26 mouse cellular contexts compared by ENCODE assay signal in genomic region chr4:134672326-134672725, GRCm38 (mm10). TPM values are rescaled to one million over a fixed set of nuclear protein-coding genes. Genes with fewer than 3 reads are reported as not detected.
A peak's percentile ranks its signal among the peaks of the same experiment; 100 is the strongest.
DNase-seq lines count a peak whose midpoint lies in the region; ATAC-seq and TF ChIP-seq lines count a peak whose summit lies in the region.
"Had no signal": no experiment of that assay in that cellular context is flagged by ENCODE, and none has a peak within 500 bp of the region (broad histone marks: within the 10 kb centered on the region; RNA-seq: fewer than 3 reads in every experiment).

No protein-coding gene starts in this region.

- H3K36me3 ChIP-seq in E14TG2a.4 (ENCODE audit: insufficient read depth, low read length), result no peaks in the 10 kb centered on the region
- H3K36me3 ChIP-seq in embryonic facial prominence, embryonic 10.5 days (replicated peaks), result no peaks in the 10 kb centered on the region
- H3K36me3 ChIP-seq: embryonic facial prominence, embryonic 12.5 days; embryonic facial prominence, embryonic 15.5 days; heart, embryonic 15.5 days; hindbrain, embryonic 12.5 days; hindbrain, embryonic 15.5 days had no signal

- H3K9me3 ChIP-seq in E14TG2a.4 (ENCODE audit: low read length), result no peaks in the 10 kb centered on the region
- H3K9me3 ChIP-seq in embryonic facial prominence, embryonic 10.5 days, result no peaks in the 10 kb centered on the region
- H3K9me3 ChIP-seq: embryonic facial prominence, embryonic 12.5 days; embryonic facial prominence, embryonic 15.5 days; heart, embryonic 15.5 days; hindbrain, embryonic 12.5 days; hindbrain, embryonic 15.5 days had no signal

- 0 out of 2 replicates have a peak overlapping the region, but pooled peaks have one; percentile 20 for H3K4me3 ChIP-seq in E14TG2a.4 (replicated peaks; ENCODE audit: low read length)
- no peak overlapping the region for H3K4me3 ChIP-seq in embryonic facial prominence, embryonic 10.5 days
- H3K4me3 ChIP-seq: embryonic facial prominence, embryonic 12.5 days; embryonic facial prominence, embryonic 15.5 days; heart, embryonic 15.5 days; hindbrain, embryonic 12.5 days; hindbrain, embryonic 15.5 days had no signal

- peaks cover 24% of the 10 kb centered on the region for H3K4me1 ChIP-seq in E14TG2a.4 (replicated peaks; ENCODE audit: low read depth, low read length)
- peaks cover 81% of the 10 kb centered on the region for H3K4me1 ChIP-seq in embryonic facial prominence, embryonic 10.5 days

- H3K27ac ChIP-seq in embryonic facial prominence, embryonic 10.5 days (replicated peaks), result 0 out of 2 replicates have a peak overlapping the region, but pooled peaks have one; percentile 40
- H3K27ac ChIP-seq: embryonic facial prominence, embryonic 12.5 days; embryonic facial prominence, embryonic 15.5 days; heart, embryonic 15.5 days; hindbrain, embryonic 12.5 days; hindbrain, embryonic 15.5 days had no signal

- ATAC-seq in megakaryocyte, adult 5-6 weeks (ENCODE audit: poor library complexity, severe bottlenecking), result peak; percentile 49
- ATAC-seq: forebrain, embryonic 14.5 days; forebrain, postnatal 0 days; intestine, postnatal 0 days had no signal

- H3K27me3 ChIP-seq in E14TG2a.4 (ENCODE audit: insufficient read depth, low read length), result 0 out of 2 replicates have a peak, but pooled peaks cover 3% of the 10 kb centered on the region
- peaks cover 10% of the 10 kb centered on the region; the same call in 1 of the 2 replicates for H3K27me3 ChIP-seq in embryonic facial prominence, embryonic 10.5 days (replicated peaks; ENCODE audit: low read depth, poor library complexity, severe bottlenecking)
- H3K27me3 ChIP-seq: CH12.LX; embryonic facial prominence, embryonic 12.5 days; embryonic facial prominence, embryonic 15.5 days; heart, embryonic 15.5 days; hindbrain, embryonic 15.5 days had no signal

- TF ChIP-seq CTCF in E14TG2a.4 (conservative IDR thresholded peaks at IDR 0.05; ENCODE audit: low read length), result no peak

- peak; percentile 34 for DNase-seq in cerebellum, adult 9-11 months
- DNase-seq in cerebellum, adult 9-10 months, result no peak
- no peak for DNase-seq in embryonic facial prominence, embryonic 10.5 days (ENCODE audit: low spot score)
- no peak for DNase-seq in kidney, postnatal 25 days
- DNase-seq in urinary bladder, postnatal 36 days (ENCODE audit: low spot score in 2 of 2), result no peak
- DNase-seq: adrenal gland, adult 2 months; adrenal gland, postnatal 14 days; B cell, adult 2 months; cerebellum, adult 11 months; cerebellum, adult 8-10 months; cerebellum, postnatal 36 days; forebrain, postnatal 0 days; gastrocnemius, postnatal 25 days; heart, adult 11 months; heart, postnatal 10 days; heart, postnatal 4 days had no signal

- WGBS in embryonic facial prominence, embryonic 10.5 days, result 84% methylated on average over 8 of the region's 8 CpGs

RNA-seq across cellular contexts. Expression of gene Man1c1, which starts 31.8 kb away (rescaled TPM):
- polyA plus RNA-seq in embryonic facial prominence, embryonic 10.5 days (2016; fragmentation: Nextera tagmentation; extraction: Ambion mirVana), result 2.6 and 2.8 TPM in 2 replicates
- 28.0 and 33.1 TPM in 2 replicates for total RNA-seq in megakaryocyte, adult 5-6 weeks (2015)
- total RNA-seq in megakaryocyte, adult 5-6 weeks (2017), result 14.1 and 16.9 TPM in 2 replicates
